Mouse (Mus musculus): ENCODE results near the gene Sv2c.
A peak's percentile ranks its signal among the peaks of the same experiment; 100 is the strongest.

The Sv2c gene

GRCm38 (mm10) chr13:96073555-96073954 lies 58.8 kb downstream of the Sv2c start:
- DNase-seq (ENCODE audit: extremely low read depth, insufficient read length, low spot score): no peak

- no peak for DNase-seq (ENCODE audit: extremely low read depth, insufficient read length, low spot score)
Measured at GRCm38 (mm10) chr13:96052755-96053154, 79.6 kb downstream of the Sv2c start.

GRCm38 (mm10) chr13:96045396-96045795 lies 87.0 kb downstream of the Sv2c start:
- DNase-seq (ENCODE audit: extremely low read depth, insufficient read length, low spot score): no peak

GRCm38 (mm10) chr13:96040275-96041042 lies 91.9 kb downstream of the Sv2c start:
- no peak for DNase-seq (ENCODE audit: extremely low read depth, insufficient read length, low spot score)

GRCm38 (mm10) chr13:96039536-96039935 lies 92.8 kb downstream of the Sv2c start:
- DNase-seq (ENCODE audit: extremely low read depth, insufficient read length, low spot score): no peak

- DNase-seq (ENCODE audit: extremely low read depth, insufficient read length, low spot score): no peak
Measured at GRCm38 (mm10) chr13:96030368-96031223, 101.8 kb downstream of the Sv2c start.

GRCm38 (mm10) chr13:96023858-96024257 lies 108.5 kb downstream of the Sv2c start:
- DNase-seq (ENCODE audit: extremely low read depth, insufficient read length, low spot score): no peak

GRCm38 (mm10) chr13:96015516-96015915 lies 116.9 kb downstream of the Sv2c start:
- no peak for DNase-seq (ENCODE audit: extremely low read depth, insufficient read length, low spot score)

- DNase-seq (ENCODE audit: extremely low read depth, insufficient read length, low spot score): peak; percentile 18
Measured at GRCm38 (mm10) chr13:96010861-96011511, 121.4 kb downstream of the Sv2c start.

GRCm38 (mm10) chr13:96008975-96009374 lies 123.4 kb downstream of the Sv2c start:
- no peak for DNase-seq (ENCODE audit: extremely low read depth, insufficient read length, low spot score)

- no peak for DNase-seq (ENCODE audit: extremely low read depth, insufficient read length, low spot score)
Measured at GRCm38 (mm10) chr13:96008154-96008553, 124.2 kb downstream of the Sv2c start.

- DNase-seq (ENCODE audit: extremely low read depth, insufficient read length, low spot score): no peak
Measured at GRCm38 (mm10) chr13:96003539-96003938, 128.8 kb downstream of the Sv2c start.

GRCm38 (mm10) chr13:96002475-96002874 lies 129.9 kb downstream of the Sv2c start:
- no peak for DNase-seq (ENCODE audit: extremely low read depth, insufficient read length, low spot score)

GRCm38 (mm10) chr13:95999396-95999795 lies 133.0 kb downstream of the Sv2c start:
- DNase-seq (ENCODE audit: extremely low read depth, insufficient read length, low spot score): no peak

- DNase-seq (ENCODE audit: extremely low read depth, insufficient read length, low spot score): no peak
Measured at GRCm38 (mm10) chr13:95997294-95997693, 135.1 kb downstream of the Sv2c start.

GRCm38 (mm10) chr13:95994705-95995703 lies 137.4 kb downstream of the Sv2c start:
- no peak for DNase-seq (ENCODE audit: extremely low read depth, insufficient read length, low spot score)

GRCm38 (mm10) chr13:95988181-95988580 lies 144.2 kb downstream of the Sv2c start:
- DNase-seq (ENCODE audit: extremely low read depth, insufficient read length, low spot score): no peak

- no peak for DNase-seq (ENCODE audit: extremely low read depth, insufficient read length, low spot score)
Measured at GRCm38 (mm10) chr13:95987147-95987546, 145.2 kb downstream of the Sv2c start.

GRCm38 (mm10) chr13:95986375-95986774 lies 146.0 kb downstream of the Sv2c start:
- DNase-seq (ENCODE audit: extremely low read depth, insufficient read length, low spot score): no peak

- no peak for DNase-seq (ENCODE audit: extremely low read depth, insufficient read length, low spot score)
Measured at GRCm38 (mm10) chr13:95975225-95975624, 157.2 kb downstream of the Sv2c start.

All from 3134 (cell line).